Mouse (Mus musculus) lung, postnatal 0 days (tissue): ENCODE data around the gene Tusc2. TPM values are rescaled to one million over a fixed set of nuclear protein-coding genes. Genes with fewer than 3 reads are reported as not detected.

Experiments used
- ATAC-seq: fragments of 200-750 bp; cut with Nextera tagmentation; 2 replicates; pipeline ENCODE4 v1.8.0; 2017; ENCODE audit warnings: moderate library complexity
- DNase-seq: peaks from one replicate; pipeline ENCODE4 v3.0.0-alpha.2; 2016; ENCODE audit warnings: low spot score
- H3K27ac ChIP-seq: fragments of 300-500 bp; sonication (generic); 2 replicates; pipeline ENCODE4 v1.5.1; 2014; ENCODE audit warnings: antibody characterized with exemption, mild to moderate bottlenecking, low read length, mixed read lengths
- H3K27me3 ChIP-seq: fragments of 300-500 bp; sonication (generic); replicated peaks from 2 replicates; pipeline ENCODE4 v1.6.1; 2014; ENCODE audit warnings: low read length, mixed read lengths; ENCODE audit not compliant: insufficient read depth
- H3K36me3 ChIP-seq: fragments of 300-500 bp; sonication (generic); 2 replicates; pipeline ENCODE4 v1.6.1; 2014; ENCODE audit warnings: low read length, mixed read lengths; ENCODE audit not compliant: insufficient read depth
- H3K4me1 ChIP-seq: fragments of 300-500 bp; sonication (generic); 2 replicates; pipeline ENCODE4 v1.6.1; 2014; ENCODE audit warnings: antibody characterized with exemption, low read depth, low read length, mixed read lengths; ENCODE audit not compliant: insufficient read depth
- H3K4me2 ChIP-seq: fragments of 300-500 bp; sonication (generic); replicated peaks from 2 replicates; pipeline ENCODE4 v1.6.1; 2014; ENCODE audit warnings: low read depth, mild to moderate bottlenecking, low read length, moderate library complexity, mixed read lengths
- H3K4me3 ChIP-seq: fragments of 300-500 bp; sonication (generic); 2 replicates; pipeline ENCODE4 v1.5.1; 2014; ENCODE audit warnings: low read depth, low read length
- H3K9ac ChIP-seq: fragments of 300-500 bp; sonication (generic); replicated peaks from 2 replicates; pipeline ENCODE4 v1.6.1; 2014; ENCODE audit warnings: low read depth, mild to moderate bottlenecking
- H3K9me3 ChIP-seq: fragments of 300-500 bp; sonication (generic); 2 replicates; pipeline ENCODE4 v1.6.1; 2016; ENCODE audit warnings: low read length, mixed read lengths
- CTCF ChIP-seq: IDR thresholded peaks from 2 replicates; pipeline ENCODE4 v1.5.1; 2016; ENCODE audit warnings: antibody characterized with exemption, mild to moderate bottlenecking
- EP300 ChIP-seq: IDR thresholded peaks from 2 replicates; pipeline ENCODE4 v1.6.1; 2016; ENCODE audit warnings: antibody characterized with exemption, mild to moderate bottlenecking, control low read depth
- WGBS: fragments of 180-500 bp; shearing (Covaris S2); extraction: QIAGEN DNeasy Blood & Tissue Kit; methylation state at CpG from one replicate; pipeline ENCODE4 v1.1.7; 2014; 5-methylcytosine and 5-hydroxymethylcytosine counted together
- polyA plus RNA-seq: library from polyadenylated mRNA; unstranded; fragments of >200 nt; fragmentation: Nextera tagmentation; extraction: Ambion mirVana; gene quantifications from 2 replicates; pipeline ENCODE4 v1.2.1, GENCODE M21; 2015

The Tusc2 gene
- polyA plus RNA-seq, 1 experiment from 2014 or later, result 41.5 TPM

GRCm38 (mm10) chr9:107612945-107613569 lies 50.0 kb downstream of the Tusc2 start:
- ATAC-seq, result peak; percentile 41
- 0 out of 2 replicates have a peak overlapping the region, but pooled peaks have one; percentile 5 for H3K4me3 ChIP-seq
- 0 out of 2 replicates have a peak overlapping the region, but pooled peaks have one; percentile 34 for H3K9ac ChIP-seq
- H3K4me2 ChIP-seq, result peak overlapping the region; percentile 61
- H3K9me3 ChIP-seq, result no peaks in the 10 kb centered on the region
- peak overlapping the region; percentile 96 for H3K27ac ChIP-seq
- peaks cover 32% of the 10 kb centered on the region for H3K36me3 ChIP-seq
- WGBS, result 6% methylated on average over 12 of the region's 12 CpGs
- TF ChIP-seq EP300 (peak; percentile 71), CTCF (peak; percentile 64)
- H3K4me1 ChIP-seq, result peaks cover 20% of the 10 kb centered on the region
- peak; percentile 73 for DNase-seq
- H3K27me3 ChIP-seq, result no peaks in the 10 kb centered on the region

- H3K9ac ChIP-seq, result no peak overlapping the region
- H3K9me3 ChIP-seq, result no peaks in the 10 kb centered on the region
- TF ChIP-seq CTCF (no peak), EP300 (no peak)
- DNase-seq, result no peak
- H3K4me2 ChIP-seq, result no peak overlapping the region
- H3K27ac ChIP-seq, result no peak overlapping the region
- no peaks in the 10 kb centered on the region for H3K27me3 ChIP-seq
- ATAC-seq, result no peak
- H3K4me1 ChIP-seq, result peaks cover 34% of the 10 kb centered on the region
- WGBS, result 89% methylated on average over 4 of the region's 4 CpGs
- H3K36me3 ChIP-seq, result peaks cover 37% of the 10 kb centered on the region
- H3K4me3 ChIP-seq, result no peak overlapping the region
Measured at GRCm38 (mm10) chr9:107615035-107615434, 52.0 kb downstream of the Tusc2 start.

Other genes with a start within 250 kb of the Tusc2 start
- 5.9 and 8.3 TPM in 2 replicates for gene Hemk1, start 224.9 kb upstream of the Tusc2 start, polyA plus RNA-seq
- 0.23 and 0.36 TPM in 2 replicates for gene 6430571L13Rik, start 222.7 kb upstream of the Tusc2 start, polyA plus RNA-seq
- 0.04 TPM in 1 of 2 replicates, not detected in the other for gene Cacna2d2, start 163.6 kb upstream of the Tusc2 start, polyA plus RNA-seq
- 48.4 and 48.5 TPM in 2 replicates for gene Tmem115, start 29.3 kb upstream of the Tusc2 start, polyA plus RNA-seq
- 29.7 and 34.7 TPM in 2 replicates for gene Cyb561d2, start 21.1 kb upstream of the Tusc2 start, polyA plus RNA-seq
- 24.7 and 28.0 TPM in 2 replicates for gene Nprl2, start 21.0 kb upstream of the Tusc2 start, polyA plus RNA-seq
- 9.1 and 10.7 TPM in 2 replicates for gene Zmynd10, start 16.0 kb upstream of the Tusc2 start, polyA plus RNA-seq
- gene Rassf1, start 11.7 kb upstream of the Tusc2 start, polyA plus RNA-seq, result 86.1 and 97.7 TPM in 2 replicates
- 103 and 104 TPM in 2 replicates for gene Hyal2, start 4.7 kb downstream of the Tusc2 start, polyA plus RNA-seq
- 9.7 and 11.0 TPM in 2 replicates for gene Hyal1, start 13.7 kb downstream of the Tusc2 start, polyA plus RNA-seq
- 17.9 and 22.0 TPM in 2 replicates for gene Naa80, start 15.6 kb downstream of the Tusc2 start, polyA plus RNA-seq
- 1.7 and 2.2 TPM in 2 replicates for gene Hyal3, start 17.6 kb downstream of the Tusc2 start, polyA plus RNA-seq
- gene Ifrd2, start 24.4 kb downstream of the Tusc2 start, polyA plus RNA-seq, result 22.4 and 24.1 TPM in 2 replicates
- gene Sema3b, start 46.0 kb downstream of the Tusc2 start, polyA plus RNA-seq, result 31.9 and 34.3 TPM in 2 replicates
- 414 and 417 TPM in 2 replicates for gene Gnai2, start 72.1 kb downstream of the Tusc2 start, polyA plus RNA-seq
- 0.51 and 0.81 TPM in 2 replicates for gene Slc38a3, start 106.3 kb downstream of the Tusc2 start, polyA plus RNA-seq
- gene Gnat1, start 116.5 kb downstream of the Tusc2 start, polyA plus RNA-seq, result 0.23 and 0.30 TPM in 2 replicates
- 23.4 and 24.9 TPM in 2 replicates for gene Sema3f, start 147.2 kb downstream of the Tusc2 start, polyA plus RNA-seq
- 119 and 128 TPM in 2 replicates for gene Rbm5, start 207.7 kb downstream of the Tusc2 start, polyA plus RNA-seq